Mouse (Mus musculus) neural tube, embryonic 12.5 days (tissue): ENCODE data around the gene Dnah10. TPM values are rescaled to one million over a fixed set of nuclear protein-coding genes. Genes with fewer than 3 reads are reported as not detected.
"Not testable (repeated sequence)": the region's sequence is repeated elsewhere in the genome, so short reads cannot be mapped to it uniquely, and the experiment has no call there.

Source experiments
- ATAC-seq: fragments of 200-750 bp; cut with Nextera tagmentation; 2 replicates; pipeline ENCODE4 v1.8.0; 2017; ENCODE audit warnings: low read depth, mild to moderate bottlenecking, moderate TSS enrichment, moderate library complexity; ENCODE audit not compliant: low FRiP score
- H3K27ac ChIP-seq: fragments of 300-500 bp; sonication (generic); 2 replicates; pipeline ENCODE4 v1.5.1; 2016
- H3K27me3 ChIP-seq: fragments of 300-500 bp; sonication (generic); replicated peaks from 2 replicates; pipeline ENCODE4 v1.6.1; 2016; ENCODE audit warnings: mild to moderate bottlenecking
- H3K36me3 ChIP-seq: fragments of 300-500 bp; sonication (generic); 2 replicates; pipeline ENCODE4 v1.6.1; 2016; ENCODE audit warnings: mild to moderate bottlenecking
- H3K4me1 ChIP-seq: fragments of 300-500 bp; sonication (generic); 2 replicates; pipeline ENCODE4 v1.6.1; 2016
- H3K4me2 ChIP-seq: fragments of 300-500 bp; sonication (generic); replicated peaks from 2 replicates; pipeline ENCODE4 v1.6.1; 2016; ENCODE audit warnings: mild to moderate bottlenecking
- H3K4me3 ChIP-seq: fragments of 300-500 bp; sonication (generic); 2 replicates; pipeline ENCODE4 v1.5.1; 2016
- H3K9ac ChIP-seq: fragments of 300-500 bp; sonication (generic); 2 replicates; pipeline ENCODE4 v1.6.1; 2016; ENCODE audit warnings: mild to moderate bottlenecking
- H3K9me3 ChIP-seq: fragments of 300-500 bp; sonication (generic); 2 replicates; pipeline ENCODE4 v1.6.1; 2016; ENCODE audit warnings: mild to moderate bottlenecking
- WGBS: fragments of 180-500 bp; shearing (Covaris S2); methylation state at CpG from one replicate; pipeline ENCODE4 v1.1.7; 2016; 5-methylcytosine and 5-hydroxymethylcytosine counted together
- polyA plus RNA-seq: library from polyadenylated mRNA; unstranded; fragments of >200 nt; fragmentation: Nextera tagmentation; extraction: Ambion mirVana; gene quantifications from 2 replicates; pipeline ENCODE4 v1.2.1, GENCODE M21; 2016

The Dnah10 gene
- polyA plus RNA-seq, 1 experiment from 2014 or later = 0.15 TPM

- Histone ChIP-seq H3K27ac (no peak overlapping the region), H3K4me1 (no peaks in the 10 kb centered on the region), H3K9ac (no peak overlapping the region), H3K4me3 (no peak overlapping the region), H3K9me3 (no peaks in the 10 kb centered on the region), H3K27me3 (no peaks in the 10 kb centered on the region), H3K4me2 (no peak overlapping the region), H3K36me3 (no peaks in the 10 kb centered on the region)
- no peak for ATAC-seq
- WGBS = 87% methylated on average over 9 of the region's 9 CpGs
Measured at GRCm38 (mm10) chr5:124751656-124752055, 26.8 kb downstream of the Dnah10 start.

- 0 out of 2 replicates have a peak, but pooled peaks cover 5% of the 10 kb centered on the region for H3K9me3 ChIP-seq
- no peak for ATAC-seq
- 64% methylated on average over 18 of the region's 18 CpGs for WGBS
- H3K27me3 ChIP-seq = no peaks in the 10 kb centered on the region
- no peaks in the 10 kb centered on the region for H3K36me3 ChIP-seq
- H3K27ac ChIP-seq = no peak overlapping the region
- H3K4me1 ChIP-seq = no peaks in the 10 kb centered on the region
- H3K4me2 ChIP-seq = no peak overlapping the region
- H3K9ac ChIP-seq = no peak overlapping the region
- H3K4me3 ChIP-seq = no peak overlapping the region
Measured at GRCm38 (mm10) chr5:124761011-124761410, 36.1 kb downstream of the Dnah10 start.

DNA sequence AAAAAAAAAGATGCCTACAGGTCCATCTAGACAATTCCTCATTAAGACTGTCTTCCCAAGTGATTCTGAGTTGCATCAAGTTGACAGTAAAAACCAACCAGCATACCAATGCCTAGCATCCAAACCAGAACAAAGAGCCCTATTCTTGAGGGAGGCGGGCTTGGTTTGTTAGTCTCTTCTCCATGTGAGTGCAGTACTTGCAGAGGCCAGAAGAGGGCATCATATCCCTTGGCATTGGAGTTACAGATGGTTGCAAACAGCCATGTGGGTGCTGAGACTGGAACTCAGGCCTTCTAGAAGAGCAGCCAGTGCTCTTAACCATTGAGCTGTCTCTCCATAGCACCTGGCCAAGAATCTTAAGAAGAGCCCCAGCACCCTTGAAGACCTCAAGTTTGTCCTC is 36.9 kb downstream of the Dnah10 start:
- no peak overlapping the region for H3K27ac ChIP-seq
- no peak overlapping the region for H3K4me3 ChIP-seq
- ATAC-seq = no peak
- 0 out of 2 replicates have a peak, but pooled peaks cover 5% of the 10 kb centered on the region for H3K9me3 ChIP-seq
- no peaks in the 10 kb centered on the region for H3K36me3 ChIP-seq
- H3K27me3 ChIP-seq = no peaks in the 10 kb centered on the region
- 100% methylated on average over 1 of the region's 1 CpGs for WGBS
- H3K4me2 ChIP-seq = no peak overlapping the region
- H3K4me1 ChIP-seq = no peaks in the 10 kb centered on the region
- no peak overlapping the region for H3K9ac ChIP-seq

DNA sequence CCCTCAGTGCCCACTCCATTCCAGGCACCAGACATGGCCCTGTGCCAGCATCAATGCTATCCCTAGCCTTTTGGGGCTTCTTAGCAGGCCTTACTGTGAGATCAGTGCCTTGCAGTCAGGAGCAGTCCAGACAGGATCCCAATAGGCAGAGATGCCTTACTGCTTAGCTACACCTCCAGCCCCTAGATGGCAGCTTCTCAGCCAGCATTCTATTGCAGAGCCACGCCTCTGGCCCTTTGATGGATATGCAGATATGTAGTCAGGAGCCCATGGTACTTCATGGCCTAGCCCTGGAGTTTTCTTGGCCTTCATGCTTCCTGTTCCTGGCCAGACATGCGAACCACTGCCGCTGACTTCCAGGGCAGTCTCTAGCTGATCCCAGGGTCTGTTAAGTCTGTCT is 49.7 kb downstream of the Dnah10 start:
- no peak for ATAC-seq
- Histone ChIP-seq H3K36me3 (no peaks in the 10 kb centered on the region), H3K27ac (no peak overlapping the region), H3K27me3 (no peaks in the 10 kb centered on the region), H3K9ac (no peak overlapping the region), H3K9me3 (no peaks in the 10 kb centered on the region), H3K4me2 (no peak overlapping the region), H3K4me3 (no peak overlapping the region), H3K4me1 (no peaks in the 10 kb centered on the region)
- 71% methylated on average over 3 of the region's 3 CpGs for WGBS

- not testable (repeated sequence) for ATAC-seq, H3K4me3 ChIP-seq, H3K27me3 ChIP-seq, H3K4me1 ChIP-seq, H3K36me3 ChIP-seq, H3K4me2 ChIP-seq, H3K9ac ChIP-seq, H3K27ac ChIP-seq, H3K9me3 ChIP-seq
- 91% methylated on average over 4 of the region's 4 CpGs for WGBS
Measured at GRCm38 (mm10) chr5:124776289-124776688, 51.4 kb downstream of the Dnah10 start.

DNA sequence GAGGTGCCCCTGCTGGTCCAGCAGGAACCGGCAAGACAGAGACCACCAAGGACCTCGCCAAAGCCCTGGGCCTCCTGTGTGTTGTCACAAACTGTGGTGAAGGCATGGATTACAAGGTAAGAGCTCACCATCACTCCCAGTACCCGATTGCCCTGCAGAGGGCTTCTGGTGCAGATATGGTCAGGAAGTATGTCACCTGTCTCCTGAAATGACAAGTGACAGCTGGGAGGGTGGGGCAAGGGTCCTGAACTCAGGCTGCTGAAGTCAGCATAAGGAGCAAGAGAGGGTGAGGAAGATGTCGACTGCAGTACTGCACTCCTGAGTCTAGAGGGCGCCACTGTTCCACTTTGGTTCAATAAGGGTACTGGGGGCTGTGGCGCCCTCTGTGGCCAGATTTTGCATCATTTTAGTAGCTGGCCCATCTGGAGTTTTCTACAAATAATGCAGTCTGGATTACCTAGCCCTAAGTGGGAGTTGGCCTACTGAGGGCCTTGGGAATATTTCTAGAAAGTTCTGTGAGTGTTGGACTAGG is 52.4 kb downstream of the Dnah10 start:
- H3K4me2 ChIP-seq = no peak overlapping the region

GRCm38 (mm10) chr5:124779926-124780325 is 55.0 kb downstream of the Dnah10 start:
- ATAC-seq = no peak
- H3K27me3 ChIP-seq = no peaks in the 10 kb centered on the region
- no peak overlapping the region for H3K9ac ChIP-seq
- no peaks in the 10 kb centered on the region for H3K36me3 ChIP-seq
- H3K4me3 ChIP-seq = no peak overlapping the region
- H3K4me2 ChIP-seq = no peak overlapping the region
- H3K27ac ChIP-seq = no peak overlapping the region
- H3K9me3 ChIP-seq = no peaks in the 10 kb centered on the region
- H3K4me1 ChIP-seq = no peaks in the 10 kb centered on the region
- 96% methylated on average over 7 of the region's 7 CpGs for WGBS

More for the DNA sequence above, 52.4 kb downstream of the Dnah10 start:
- Histone ChIP-seq H3K4me1 (no peaks in the 10 kb centered on the region), H3K9me3 (no peaks in the 10 kb centered on the region), H3K9ac (no peak overlapping the region), H3K36me3 (no peaks in the 10 kb centered on the region), H3K27ac (no peak overlapping the region), H3K27me3 (no peaks in the 10 kb centered on the region), H3K4me3 (no peak overlapping the region)
- no peak for ATAC-seq
- WGBS = 66% methylated on average over 6 of the region's 6 CpGs

DNA sequence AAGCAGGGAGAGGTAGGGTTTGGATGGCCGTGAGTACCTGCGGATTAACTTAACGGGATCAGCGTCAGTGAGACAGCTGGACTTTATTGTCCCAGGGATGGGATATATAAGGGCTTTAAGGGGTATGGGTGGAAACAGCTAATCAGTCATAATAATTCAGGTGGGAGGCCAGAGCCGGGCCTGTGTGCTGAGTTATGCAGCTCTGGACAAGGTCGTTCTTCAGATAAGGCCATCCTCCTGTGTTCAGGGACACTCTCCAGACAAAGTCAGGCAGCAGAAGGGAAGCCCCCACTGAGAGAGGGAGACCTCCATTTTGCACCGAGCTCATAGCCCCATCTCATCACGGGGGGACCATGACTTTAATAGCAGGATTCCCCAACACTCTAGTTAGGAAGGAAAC is 56.8 kb downstream of the Dnah10 start:
- Histone ChIP-seq H3K4me3 (no peak overlapping the region), H3K4me2 (no peak overlapping the region), H3K27me3 (no peaks in the 10 kb centered on the region), H3K27ac (no peak overlapping the region), H3K9me3 (peaks cover 6% of the 10 kb centered on the region; the same call in 1 of the 2 replicates), H3K9ac (no peak overlapping the region), H3K36me3 (no peaks in the 10 kb centered on the region), H3K4me1 (no peaks in the 10 kb centered on the region)
- ATAC-seq = no peak
- WGBS = 86% methylated on average over 8 of the region's 8 CpGs

DNA sequence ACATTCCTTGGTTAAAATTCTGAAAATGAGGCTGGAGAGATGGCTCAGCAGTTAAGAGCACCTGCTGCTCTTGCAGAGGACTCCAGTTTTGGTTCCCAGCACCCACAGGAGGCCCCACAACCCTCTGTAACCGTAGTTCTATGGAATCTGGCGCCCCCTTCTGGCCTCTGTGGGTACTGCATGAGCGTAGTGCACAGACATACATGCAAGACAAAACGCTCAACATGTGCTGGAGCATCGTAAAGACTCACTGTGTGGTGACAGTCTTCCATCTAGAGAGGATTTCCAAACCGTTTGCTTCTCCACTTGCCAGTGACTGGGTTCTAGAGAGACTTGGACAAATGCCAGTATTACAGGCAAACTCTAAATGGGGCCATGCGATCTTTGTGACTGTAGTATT is 60.8 kb downstream of the Dnah10 start:
- Histone ChIP-seq H3K36me3 (no peaks in the 10 kb centered on the region), H3K27me3 (no peaks in the 10 kb centered on the region), H3K9ac (no peak overlapping the region), H3K4me1 (no peaks in the 10 kb centered on the region), H3K9me3 (peaks cover 6% of the 10 kb centered on the region; the same call in 1 of the 2 replicates), H3K4me3 (no peak overlapping the region), H3K27ac (no peak overlapping the region), H3K4me2 (no peak overlapping the region)
- no peak for ATAC-seq
- WGBS = 83% methylated on average over 7 of the region's 7 CpGs

GRCm38 (mm10) chr5:124792112-124792511 is 67.2 kb downstream of the Dnah10 start:
- Histone ChIP-seq H3K4me2 (no peak overlapping the region), H3K4me3 (no peak overlapping the region)
- WGBS = 92% methylated on average over 7 of the region's 7 CpGs

DNA sequence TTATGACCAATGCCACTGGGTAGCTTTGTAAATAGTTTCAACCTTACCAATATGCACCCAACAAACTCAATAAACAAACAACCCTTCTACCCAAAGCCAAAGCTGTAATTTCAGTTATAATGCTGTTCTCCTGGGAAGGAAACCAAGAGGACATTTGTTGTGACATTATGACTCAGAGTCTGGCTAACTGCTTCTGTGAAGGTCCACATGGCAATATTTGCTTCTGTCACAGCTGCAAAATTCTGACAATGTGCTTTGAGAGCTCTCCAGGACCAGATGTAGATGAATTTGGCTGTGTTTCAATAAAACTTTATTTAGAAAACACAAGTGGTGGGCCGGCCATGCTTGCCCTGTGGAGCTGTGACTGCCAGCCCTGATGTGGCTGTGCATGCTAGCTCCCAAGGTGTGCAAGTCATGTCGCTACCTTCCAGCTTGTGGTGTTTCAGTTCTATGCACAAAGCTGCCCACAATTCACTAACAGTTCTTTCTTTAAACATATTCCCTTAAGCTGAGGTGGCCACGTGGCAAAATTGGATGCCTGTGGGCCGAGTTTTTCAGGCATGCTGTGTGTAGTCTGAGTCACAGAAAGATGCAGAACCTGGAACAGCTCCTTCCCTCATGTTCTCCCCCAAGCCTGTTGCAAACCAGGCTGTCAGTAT is 85.0 kb downstream of the Dnah10 start:
- H3K9ac ChIP-seq = no peak overlapping the region
- H3K4me3 ChIP-seq = no peak overlapping the region
- no peak overlapping the region for H3K27ac ChIP-seq
- no peaks in the 10 kb centered on the region for H3K4me1 ChIP-seq
- H3K9me3 ChIP-seq = no peaks in the 10 kb centered on the region; the same call in 1 of the 2 replicates
- no peak overlapping the region for H3K4me2 ChIP-seq
- no peaks in the 10 kb centered on the region for H3K36me3 ChIP-seq
- ATAC-seq = no peak
- no peaks in the 10 kb centered on the region for H3K27me3 ChIP-seq
- WGBS = 83% methylated on average over 4 of the region's 4 CpGs

More at GRCm38 (mm10) chr5:124792112-124792511, 67.2 kb downstream of the Dnah10 start:
- no peak for ATAC-seq
- no peaks in the 10 kb centered on the region for H3K36me3 ChIP-seq
- H3K9ac ChIP-seq = no peak overlapping the region
- H3K27me3 ChIP-seq = no peaks in the 10 kb centered on the region
- no peaks in the 10 kb centered on the region for H3K9me3 ChIP-seq
- no peak overlapping the region for H3K27ac ChIP-seq
- H3K4me1 ChIP-seq = no peaks in the 10 kb centered on the region

DNA sequence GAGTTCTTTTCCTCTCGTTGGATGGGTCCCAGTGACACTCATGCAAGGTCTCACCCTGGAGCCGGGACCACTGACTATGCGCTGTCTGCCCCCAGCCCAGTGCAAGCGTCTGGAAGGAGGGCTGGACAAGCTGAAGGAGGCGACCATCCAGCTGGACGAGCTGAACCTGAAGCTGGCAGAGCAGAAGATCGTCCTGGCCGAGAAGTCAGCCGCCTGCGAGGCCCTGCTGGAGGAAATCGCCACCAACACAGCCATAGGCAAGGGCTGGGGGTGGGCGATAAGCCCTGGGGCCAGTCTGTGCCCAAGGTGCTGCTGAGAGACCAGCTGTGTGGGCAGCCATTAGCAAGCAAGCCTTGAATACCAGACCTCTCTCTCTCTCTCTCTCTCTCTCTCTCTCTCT is 87.6 kb downstream of the Dnah10 start:
- 86% methylated on average over 12 of the region's 12 CpGs for WGBS
- H3K4me1 ChIP-seq = no peaks in the 10 kb centered on the region
- ATAC-seq = no peak

GRCm38 (mm10) chr5:124814797-124815196 is 89.9 kb downstream of the Dnah10 start:
- H3K27ac ChIP-seq = no peak overlapping the region
- no peaks in the 10 kb centered on the region for H3K36me3 ChIP-seq
- H3K4me1 ChIP-seq = no peaks in the 10 kb centered on the region
- H3K9me3 ChIP-seq = 0 out of 2 replicates have a peak, but pooled peaks cover 6% of the 10 kb centered on the region
- H3K4me3 ChIP-seq = no peak overlapping the region
- no peaks in the 10 kb centered on the region for H3K27me3 ChIP-seq
- 71% methylated on average over 5 of the region's 5 CpGs for WGBS
- no peak overlapping the region for H3K9ac ChIP-seq
- no peak overlapping the region for H3K4me2 ChIP-seq
- no peak for ATAC-seq

More for the DNA sequence above, 87.6 kb downstream of the Dnah10 start:
- Histone ChIP-seq H3K27me3 (no peaks in the 10 kb centered on the region), H3K9me3 (no peaks in the 10 kb centered on the region; the same call in 1 of the 2 replicates), H3K27ac (no peak overlapping the region), H3K4me2 (no peak overlapping the region), H3K36me3 (no peaks in the 10 kb centered on the region), H3K9ac (no peak overlapping the region), H3K4me3 (no peak overlapping the region)
